Mouse (Mus musculus) ES-Bruce4 (cell line): ENCODE measurements around the gene Cyth3.

ENCODE experiments used
- CTCF ChIP-seq: IDR thresholded peaks from one replicate; pipeline ENCODE4 v1.8.1; 2011; ENCODE audit warnings: low read depth, low read length
- EP300 ChIP-seq: IDR thresholded peaks from 2 replicates; pipeline ENCODE4 v1.6.1; 2011; ENCODE audit warnings: low read depth, low read length; ENCODE audit not compliant: insufficient read depth
- POLR2A ChIP-seq: IDR thresholded peaks from one replicate; pipeline ENCODE4 v1.8.1; 2011; ENCODE audit warnings: low read length; ENCODE audit not compliant: insufficient read depth

DNA sequence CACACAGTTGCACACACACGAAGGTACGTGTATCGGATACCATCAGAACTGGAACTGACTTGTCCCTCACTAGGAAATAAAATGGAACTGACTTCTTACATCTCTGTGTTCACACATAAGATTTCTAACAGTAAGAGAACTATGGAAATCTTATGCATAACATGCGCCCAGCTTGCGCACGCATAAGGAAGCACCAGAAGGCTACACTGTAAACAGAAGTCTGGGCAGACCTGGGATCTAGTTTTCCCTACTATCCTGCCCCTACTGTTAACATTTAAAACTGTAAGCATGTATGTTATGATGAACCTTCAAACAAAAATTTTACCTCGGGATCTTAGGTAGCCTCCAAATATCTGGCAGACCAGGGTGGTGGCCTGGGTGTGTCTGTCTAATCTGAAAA is 99.7 kb downstream of the Cyth3 start:
- TF ChIP-seq POLR2A: no peak
- TF ChIP-seq CTCF: no peak
- TF ChIP-seq EP300: no peak
